Mouse (Mus musculus): ENCODE measurements around the gene Taar7e.
"Not testable (repeated sequence)": the region's sequence is repeated elsewhere in the genome, so short reads cannot be mapped to it uniquely, and the experiment has no call there.

Taar7e gene

GRCm38 (mm10) chr10:24037314-24037713 is at the start of gene Taar7e:
TSS of gene Taar7e (plus strand) at chr10:24037614.
- no peak for DNase-seq

DNA sequence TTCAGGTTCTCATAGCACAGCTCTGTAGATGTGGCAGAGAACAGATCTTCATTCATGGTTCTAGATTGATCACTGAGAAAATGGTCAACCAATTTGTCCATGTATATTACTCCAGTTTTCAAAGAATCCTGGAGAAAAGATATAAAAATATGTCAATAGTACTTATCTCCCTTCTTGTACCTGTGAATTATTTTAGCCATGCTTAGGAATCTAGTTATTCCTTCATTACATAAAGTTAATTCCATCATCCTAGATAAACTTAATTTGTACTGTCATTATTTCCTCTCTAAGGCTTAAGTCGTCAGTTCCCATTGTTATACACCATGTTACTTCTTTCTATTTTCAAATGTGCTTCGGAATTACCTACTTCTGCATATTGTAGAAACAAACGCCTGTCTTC is 44.0 kb upstream of the Taar7e start, which contains the start of gene Taar7a:
Taar7a (minus strand) TSS at position 101 of the 400 bp plus-strand sequence.
- no peak for DNase-seq

GRCm38 (mm10) chr10:23999639-24000038 is 37.8 kb upstream of the Taar7e start, which contains the start of gene Taar7b:
TSS of gene Taar7b (plus strand) at chr10:23999939.
- no peak for DNase-seq

DNA sequence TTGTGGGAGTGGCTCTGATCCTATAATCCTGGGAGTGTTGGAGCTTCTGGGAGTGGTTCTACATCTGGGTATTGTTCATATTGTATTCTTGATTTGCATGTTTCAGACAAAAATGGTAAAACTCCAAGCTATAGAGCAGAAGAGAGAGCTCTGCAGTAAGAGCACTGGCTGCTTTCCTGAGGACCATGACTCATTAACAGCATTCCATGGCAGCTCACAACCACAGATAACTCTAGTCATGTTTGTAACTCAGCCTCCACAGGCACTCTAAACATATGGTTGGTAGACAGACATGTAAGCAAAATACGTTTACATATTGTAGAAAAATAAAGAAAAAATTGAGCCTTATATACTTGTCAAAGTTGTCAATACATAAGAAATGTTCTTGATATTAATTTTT is 31.0 kb upstream of the Taar7e start:
- no peak for DNase-seq

- DNase-seq = no peak
These were observed 30.4 kb upstream of the Taar7e start for GRCm38 (mm10) chr10:24007034-24007433.

DNA sequence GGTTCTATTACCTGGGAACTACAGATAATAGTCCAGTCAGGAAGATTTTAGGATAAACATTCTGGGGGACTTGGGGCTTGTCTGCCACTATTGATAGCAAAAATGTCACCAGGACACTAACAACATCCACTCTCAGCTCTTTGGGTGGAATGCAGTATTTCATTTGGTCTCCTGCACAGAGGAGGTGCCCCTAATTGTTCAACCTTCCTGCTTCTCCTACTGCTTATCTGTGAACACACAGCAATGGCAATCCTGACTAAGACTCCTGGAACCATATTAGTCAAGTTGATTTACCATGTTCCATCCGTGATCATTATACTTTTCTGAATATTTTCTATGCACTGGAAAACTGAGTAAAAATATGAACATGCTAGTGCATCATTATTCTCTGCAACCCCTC is 29.3 kb upstream of the Taar7e start:
- no peak for DNase-seq

DNA sequence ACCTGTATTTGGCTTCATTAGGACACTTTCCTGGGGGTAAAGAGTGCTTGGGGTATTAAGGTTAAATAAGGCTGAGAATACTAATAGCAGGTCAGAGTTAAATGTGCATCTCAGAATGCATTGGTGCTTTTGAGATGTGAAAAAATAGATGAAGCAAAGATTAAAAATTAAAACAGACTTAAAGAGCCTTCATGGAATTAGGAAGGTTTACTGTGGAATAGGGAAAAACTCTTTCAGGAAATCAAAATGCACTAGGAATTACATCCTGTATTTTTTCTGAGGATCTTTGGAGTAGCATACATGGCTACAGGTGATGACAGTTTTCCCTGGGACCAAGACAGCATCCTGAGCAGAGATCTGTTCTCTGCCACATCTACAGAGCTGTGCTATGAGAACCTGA is 10.5 kb upstream of the Taar7e start, which contains the start of gene Taar7d:
Taar7d (plus strand) TSS at position 301 of the 400 bp plus-strand sequence.
- no peak for DNase-seq

DNA sequence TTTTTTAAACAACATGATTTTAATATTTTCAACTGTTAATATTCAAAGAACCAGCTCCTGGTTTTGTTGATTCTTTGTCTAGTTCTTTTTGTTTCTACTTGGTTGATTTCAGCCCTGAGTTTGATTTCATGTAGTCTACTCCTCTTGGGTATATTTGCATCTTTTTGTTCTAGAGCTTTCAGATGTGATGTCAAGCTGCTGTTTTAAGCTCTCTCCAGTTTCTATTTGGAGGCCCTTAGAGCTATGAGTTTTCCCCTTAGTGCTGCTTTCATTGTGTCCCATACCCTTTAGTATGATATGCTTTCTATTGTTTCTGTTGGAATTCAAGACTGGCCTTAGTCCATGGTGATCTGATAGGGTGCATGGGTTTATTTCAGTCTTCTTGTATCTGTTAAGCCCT is 6.1 kb upstream of the Taar7e start:
- DNase-seq = no peak

GRCm38 (mm10) chr10:24040120-24040869 is 2.9 kb downstream of the Taar7e start:
- no peak for DNase-seq

DNA sequence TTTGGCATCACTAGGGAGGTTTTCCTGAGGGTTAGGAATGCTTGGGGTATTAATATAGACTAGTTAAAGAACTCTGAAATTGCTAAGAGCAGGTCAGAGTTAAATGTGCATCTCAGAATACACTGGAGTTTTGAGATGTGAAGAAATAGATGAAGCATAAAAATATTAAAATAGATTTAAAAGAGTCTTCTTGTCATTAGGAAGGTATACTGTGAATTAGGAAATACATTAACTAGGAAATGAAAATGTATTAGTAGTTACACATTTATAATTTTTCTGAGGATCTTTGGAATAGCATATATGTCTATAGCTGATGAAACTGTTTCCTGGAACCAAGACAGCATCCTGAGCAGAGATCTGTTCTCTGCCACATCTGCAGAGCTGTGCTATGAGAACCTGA is 11.8 kb downstream of the Taar7e start, which contains the start of gene Taar7f:
Taar7f (plus strand) TSS at position 301 of the 400 bp plus-strand sequence.
- DNase-seq = no peak

GRCm38 (mm10) chr10:24052039-24052438 is 14.6 kb downstream of the Taar7e start:
- no peak for DNase-seq

- DNase-seq = no peak
These were observed 21.6 kb downstream of the Taar7e start for GRCm38 (mm10) chr10:24058986-24059385.

- DNase-seq = not testable (repeated sequence)
These were observed 37.3 kb downstream of the Taar7e start for GRCm38 (mm10) chr10:24074751-24075150.

GRCm38 (mm10) chr10:24076200-24076599 is 38.8 kb downstream of the Taar7e start, which contains the start of gene Taar8a:
TSS of gene Taar8a (plus strand) at chr10:24076500.
- DNase-seq = not testable (repeated sequence)

- DNase-seq = peak; percentile 53
These were observed 42.8 kb downstream of the Taar7e start for GRCm38 (mm10) chr10:24080166-24080565.

- no peak for DNase-seq
These were observed 48.5 kb downstream of the Taar7e start for GRCm38 (mm10) chr10:24085936-24086335.

DNA sequence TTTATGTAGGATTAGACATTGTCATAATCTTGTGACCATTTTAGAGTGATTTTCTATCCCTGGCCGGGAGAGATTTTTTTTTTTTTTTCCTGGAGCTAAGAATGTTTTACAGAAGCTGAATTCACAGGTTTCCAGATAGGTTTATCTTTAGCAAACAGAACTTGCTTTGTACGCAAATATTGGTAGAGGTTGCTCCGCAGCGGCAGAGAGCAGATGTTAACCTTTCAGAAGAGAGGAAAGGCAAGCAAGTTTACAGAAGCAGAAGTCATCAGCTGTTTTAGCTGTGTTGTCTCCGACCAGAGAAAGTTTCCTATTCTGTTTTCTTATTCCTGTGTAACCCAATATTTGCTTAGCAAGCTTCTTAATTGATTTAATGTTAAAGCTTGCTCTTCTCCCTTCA is 49.1 kb downstream of the Taar7e start:
- no peak for DNase-seq

DNA sequence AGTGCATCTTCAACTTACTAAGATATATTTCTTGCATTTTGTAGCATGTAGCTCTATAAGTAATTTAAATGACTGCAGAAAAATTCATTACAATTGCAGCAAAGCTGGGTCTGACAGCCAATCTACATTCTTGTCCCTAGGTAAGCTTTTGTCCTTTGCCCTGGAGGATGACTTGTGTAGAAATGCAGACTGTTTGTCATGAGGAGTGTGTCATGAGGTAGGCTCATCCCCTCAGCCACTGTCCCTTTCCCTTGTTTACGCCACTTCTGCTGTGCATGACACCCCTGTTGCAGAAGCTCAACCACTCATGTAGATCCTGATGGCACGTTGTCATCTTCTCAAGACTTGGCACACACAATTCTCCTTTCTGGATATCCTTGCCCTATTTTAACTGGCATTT is 49.8 kb downstream of the Taar7e start:
- no peak for DNase-seq

All from lung, postnatal 14 days (tissue).